Mouse (Mus musculus) ES-Bruce4 (cell line): ENCODE measurements around the gene Coq8a. TPM values are rescaled to one million over a fixed set of nuclear protein-coding genes. Genes with fewer than 3 reads are reported as not detected.

Experiments
- H3K27ac ChIP-seq: 2 replicates; pipeline ENCODE4 v1.5.1; 2012; ENCODE audit warnings: low read length, inconsistent platforms; ENCODE audit not compliant: insufficient read depth
- H3K27me3 ChIP-seq: 2 replicates; pipeline ENCODE4 v1.6.1; 2012; ENCODE audit warnings: mild to moderate bottlenecking, low read length, inconsistent platforms; ENCODE audit not compliant: control insufficient read depth, poor library complexity, insufficient read depth, severe bottlenecking
- H3K36me3 ChIP-seq: 2 replicates; pipeline ENCODE4 v1.6.1; 2012; ENCODE audit warnings: inconsistent platforms, mild to moderate bottlenecking, low read length, moderate library complexity; ENCODE audit not compliant: control insufficient read depth, poor library complexity, insufficient read depth, severe bottlenecking
- H3K4me1 ChIP-seq: one replicate; pipeline ENCODE4 v1.8.1; 2011; ENCODE audit warnings: low read length; ENCODE audit not compliant: control insufficient read depth, insufficient read depth
- H3K4me3 ChIP-seq: 2 replicates; pipeline ENCODE4 v1.5.1; 2011; ENCODE audit warnings: low read depth, mild to moderate bottlenecking, low read length
- H3K9ac ChIP-seq: 2 replicates; pipeline ENCODE4 v1.6.1; 2012; ENCODE audit warnings: low read depth, mild to moderate bottlenecking, inconsistent platforms; ENCODE audit not compliant: poor library complexity, severe bottlenecking
- H3K9me3 ChIP-seq: replicated peaks from 2 replicates; pipeline ENCODE4 v1.6.1; 2012; ENCODE audit warnings: mild to moderate bottlenecking, low read length, inconsistent platforms; ENCODE audit not compliant: control insufficient read depth, poor library complexity, insufficient read depth, severe bottlenecking
- CTCF ChIP-seq: IDR thresholded peaks from one replicate; pipeline ENCODE4 v1.8.1; 2011; ENCODE audit warnings: low read depth, low read length
- EP300 ChIP-seq: IDR thresholded peaks from 2 replicates; pipeline ENCODE4 v1.6.1; 2011; ENCODE audit warnings: low read depth, low read length; ENCODE audit not compliant: insufficient read depth
- POLR2A ChIP-seq: IDR thresholded peaks from one replicate; pipeline ENCODE4 v1.8.1; 2011; ENCODE audit warnings: low read length; ENCODE audit not compliant: insufficient read depth
- polyA plus RNA-seq: library from polyadenylated mRNA; stranded (reverse); fragments of >200 nt; gene quantifications from 2 replicates; pipeline ENCODE4 v1.2.4, GENCODE M21; 2011; ENCODE audit warnings: low read depth; ENCODE audit not compliant: missing spikeins, insufficient read depth, insufficient read length

Coq8a gene
- polyA plus RNA-seq, 1 experiment, result 6.9 TPM

DNA sequence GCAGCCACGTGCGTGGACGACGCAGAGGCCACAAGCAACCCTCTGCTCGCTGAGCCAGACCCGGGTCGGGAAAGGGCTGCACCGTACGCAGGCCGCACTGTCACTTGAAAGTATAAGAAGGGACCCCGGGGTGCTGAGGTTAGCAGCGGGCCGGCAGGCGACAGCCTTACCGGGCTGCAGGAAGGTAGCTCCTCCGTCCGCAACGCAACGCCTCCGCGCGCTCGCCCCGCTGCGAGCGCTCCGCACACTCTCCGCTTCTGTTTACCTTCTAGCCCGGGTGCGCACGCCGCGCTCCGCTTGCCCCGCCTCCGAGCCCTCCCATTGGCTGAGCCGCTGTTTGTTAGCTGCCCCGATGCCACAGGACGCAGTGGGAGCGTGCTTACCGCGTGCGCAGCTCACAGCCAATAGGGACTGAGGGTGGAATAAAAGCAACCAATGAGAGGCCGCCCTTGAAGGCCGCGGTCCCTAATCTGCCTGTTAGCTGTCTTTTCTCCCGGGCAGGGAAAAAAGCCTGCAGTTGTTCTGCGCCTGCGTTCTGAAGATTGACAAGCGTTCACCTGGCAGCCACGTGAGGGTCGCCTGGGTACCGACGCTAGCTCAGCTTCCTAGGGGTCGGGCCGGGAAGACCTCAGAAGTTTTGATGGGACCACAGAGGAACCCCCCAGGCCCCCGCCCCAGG, 3.6 kb downstream of the Coq8a start:
- Histone ChIP-seq H3K27me3 (no peaks in the 10 kb centered on the region), H3K27ac (no peak overlapping the region), H3K9ac (peak overlapping the region; percentile 38), H3K4me1 (no peaks in the 10 kb centered on the region), H3K36me3 (no peaks in the 10 kb centered on the region), H3K9me3 (no peaks in the 10 kb centered on the region), H3K4me3 (peak overlapping the region; percentile 73)
- no peak for TF ChIP-seq CTCF
- TF ChIP-seq POLR2A, result peak; percentile 69
- TF ChIP-seq EP300, result no peak

- H3K27me3 ChIP-seq, result no peaks in the 10 kb centered on the region
- no peaks in the 10 kb centered on the region for H3K36me3 ChIP-seq
- H3K9me3 ChIP-seq, result no peaks in the 10 kb centered on the region
- H3K9ac ChIP-seq, result no peak overlapping the region
- H3K4me1 ChIP-seq, result no peaks in the 10 kb centered on the region
- peak overlapping the region; percentile 73 for H3K4me3 ChIP-seq
- no peak overlapping the region for H3K27ac ChIP-seq
- TF ChIP-seq EP300, result no peak
- no peak for TF ChIP-seq POLR2A
- no peak for TF ChIP-seq CTCF
Observed at GRCm38 (mm10) chr1:180194781-180195471, 4.5 kb downstream of the Coq8a start.

DNA sequence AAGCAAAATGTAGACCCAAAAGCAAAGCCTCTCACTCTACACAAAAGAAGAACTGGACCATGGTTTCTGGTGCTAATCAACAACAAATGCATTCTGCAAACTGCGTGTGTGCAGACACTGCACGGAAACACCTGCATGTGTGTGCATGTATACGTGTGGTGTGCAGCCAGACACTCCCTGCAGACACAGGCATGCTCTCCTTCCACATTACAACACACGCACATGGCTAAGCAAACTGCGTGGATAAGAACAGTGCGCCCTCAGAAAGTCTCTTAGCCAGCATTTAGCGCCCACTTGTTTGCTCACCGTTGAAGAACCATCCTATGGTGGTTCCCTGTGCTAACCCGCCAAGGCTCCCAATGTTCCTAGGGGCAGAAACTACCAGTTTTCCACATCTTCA, 5.4 kb downstream of the Coq8a start:
- no peak overlapping the region for H3K9ac ChIP-seq
- H3K9me3 ChIP-seq, result no peaks in the 10 kb centered on the region
- H3K4me3 ChIP-seq, result no peak overlapping the region
- no peaks in the 10 kb centered on the region for H3K4me1 ChIP-seq
- H3K36me3 ChIP-seq, result no peaks in the 10 kb centered on the region
- H3K27me3 ChIP-seq, result no peaks in the 10 kb centered on the region
- TF ChIP-seq POLR2A (no peak), CTCF (no peak), EP300 (no peak)
- no peak overlapping the region for H3K27ac ChIP-seq

GRCm38 (mm10) chr1:180193391-180193935, 5.9 kb downstream of the Coq8a start:
- Histone ChIP-seq H3K27ac (no peak overlapping the region), H3K4me1 (no peaks in the 10 kb centered on the region), H3K36me3 (no peaks in the 10 kb centered on the region), H3K4me3 (no peak overlapping the region), H3K9ac (no peak overlapping the region), H3K27me3 (no peaks in the 10 kb centered on the region), H3K9me3 (no peaks in the 10 kb centered on the region)
- TF ChIP-seq EP300, result no peak
- no peak for TF ChIP-seq CTCF
- no peak for TF ChIP-seq POLR2A

- no peaks in the 10 kb centered on the region for H3K27me3 ChIP-seq
- no peak overlapping the region for H3K4me3 ChIP-seq
- no peaks in the 10 kb centered on the region for H3K4me1 ChIP-seq
- no peaks in the 10 kb centered on the region for H3K9me3 ChIP-seq
- H3K9ac ChIP-seq, result no peak overlapping the region
- no peak overlapping the region for H3K27ac ChIP-seq
- TF ChIP-seq POLR2A (no peak), CTCF (no peak), EP300 (no peak)
- H3K36me3 ChIP-seq, result no peaks in the 10 kb centered on the region
Observed at GRCm38 (mm10) chr1:180192866-180193265, 6.5 kb downstream of the Coq8a start.

DNA sequence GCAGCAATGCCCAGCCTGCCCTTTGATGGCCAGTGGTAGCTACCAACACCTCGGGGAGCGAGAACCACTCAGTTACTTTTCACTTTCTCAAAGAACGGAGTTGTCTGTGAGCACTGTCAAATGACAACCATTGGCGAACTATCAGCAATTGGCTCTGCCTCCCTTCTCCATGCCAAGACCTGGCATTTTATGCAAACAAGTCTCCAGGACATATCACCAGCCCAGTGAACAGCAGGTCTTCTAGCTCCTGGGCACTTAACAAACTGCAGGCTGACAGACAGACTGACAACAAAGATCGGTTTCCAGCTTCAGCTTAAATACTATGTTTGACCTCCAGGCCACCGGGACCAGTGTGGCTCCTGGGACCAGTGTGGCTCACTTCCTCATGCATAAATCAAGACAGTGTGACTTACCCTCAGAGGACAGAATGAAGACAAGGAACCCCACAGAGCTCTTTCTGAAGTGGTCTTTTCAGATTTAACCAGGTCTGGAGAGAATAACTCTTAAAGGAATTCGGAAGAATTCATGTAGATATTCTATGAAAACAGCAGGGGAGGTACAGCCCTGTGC, 7.7 kb downstream of the Coq8a start:
- no peaks in the 10 kb centered on the region for H3K9me3 ChIP-seq
- no peaks in the 10 kb centered on the region for H3K36me3 ChIP-seq
- no peak overlapping the region for H3K27ac ChIP-seq
- no peak overlapping the region for H3K9ac ChIP-seq
- H3K4me1 ChIP-seq, result no peaks in the 10 kb centered on the region
- no peak overlapping the region for H3K4me3 ChIP-seq
- H3K27me3 ChIP-seq, result no peaks in the 10 kb centered on the region
- TF ChIP-seq POLR2A (no peak), EP300 (no peak), CTCF (no peak)
